8 mouse cellular contexts compared by ENCODE assay signal in genomic region chr7:84355619-84356570, GRCm38 (mm10). TPM values are rescaled to one million over a fixed set of nuclear protein-coding genes. Genes with fewer than 3 reads are reported as not detected.
A peak's percentile ranks its signal among the peaks of the same experiment; 100 is the strongest.
DNase-seq lines count a peak whose midpoint lies in the region; ATAC-seq and TF ChIP-seq lines count a peak whose summit lies in the region.

No protein-coding gene starts in this region.

- no peak overlapping the region for H3ac ChIP-seq in C2C12 (ENCODE audit: control insufficient read depth, insufficient read length, low read depth)

- H3K79me3 ChIP-seq in C2C12 (ENCODE audit: low read depth), result no peaks in the 10 kb centered on the region

- peak; percentile 67 for ATAC-seq in kidney, postnatal 0 days (replicated peaks; ENCODE audit: low FRiP score, low read depth)
- ATAC-seq in liver, embryonic 14.5 days (ENCODE audit: insufficient read depth), result no peak
- ATAC-seq in neural tube, embryonic 11.5 days (ENCODE audit: insufficient read depth, low FRiP score, low TSS enrichment), result no peak

- TF ChIP-seq CTCF in C2C12 (IDR thresholded peaks at IDR 0.05; ENCODE audit: control insufficient read depth, insufficient read depth, insufficient read length), result peak; percentile 2
- peak; percentile 84 for TF ChIP-seq CTCF in kidney, postnatal 0 days (IDR thresholded peaks at IDR 0.05; ENCODE audit: low read depth)
- peak; percentile 51 for TF ChIP-seq CTCF in liver, embryonic 14.5 days (IDR thresholded peaks at IDR 0.05; ENCODE audit: low read depth)

- WGBS in kidney, postnatal 0 days, result 54% methylated on average over 10 of the region's 10 CpGs
- 53% methylated on average over 10 of the region's 10 CpGs for WGBS in liver, embryonic 14.5 days (ENCODE audit: insufficient replicate concordance)
- WGBS in neural tube, embryonic 11.5 days, result 79% methylated on average over 10 of the region's 10 CpGs

- H3K4me2 ChIP-seq in kidney, postnatal 0 days (ENCODE audit: low read length), result no peak overlapping the region
- H3K4me2 ChIP-seq in liver, embryonic 14.5 days (ENCODE audit: low read depth), result no peak overlapping the region
- H3K4me2 ChIP-seq in neural tube, embryonic 11.5 days (ENCODE audit: low read depth), result no peak overlapping the region

- H3K4me1 ChIP-seq in kidney, postnatal 0 days (replicated peaks; ENCODE audit: insufficient read depth, low read length), result no peaks in the 10 kb centered on the region
- no peaks in the 10 kb centered on the region for H3K4me1 ChIP-seq in liver, embryonic 14.5 days (replicated peaks; ENCODE audit: control insufficient read depth in 2 of 2, insufficient read depth in 2 of 2, low read length in 1 of 2)
- H3K4me1 ChIP-seq in neural tube, embryonic 11.5 days (ENCODE audit: control insufficient read depth, insufficient read depth, low read length), result no peaks in the 10 kb centered on the region

- no peaks in the 10 kb centered on the region for H3K27me3 ChIP-seq in C2C12 (ENCODE audit: control insufficient read depth, insufficient read depth, insufficient read length)
- no peaks in the 10 kb centered on the region for H3K27me3 ChIP-seq in kidney, postnatal 0 days (ENCODE audit: insufficient read depth, low read length)
- no peaks in the 10 kb centered on the region for H3K27me3 ChIP-seq in liver, embryonic 14.5 days (ENCODE audit: control insufficient read depth, insufficient read depth, low read length)
- H3K27me3 ChIP-seq in neural tube, embryonic 11.5 days (ENCODE audit: control insufficient read depth, insufficient read depth, low read length), result no peaks in the 10 kb centered on the region

- no peak overlapping the region for H3K27ac ChIP-seq in kidney, postnatal 0 days
- H3K27ac ChIP-seq in liver, embryonic 14.5 days, result no peak overlapping the region
- H3K27ac ChIP-seq in neural tube, embryonic 11.5 days (ENCODE audit: low read depth, low read length), result no peak overlapping the region

- H3K79me2 ChIP-seq in C2C12 (ENCODE audit: control insufficient read depth, insufficient read depth), result no peaks in the 10 kb centered on the region

- H3K36me3 ChIP-seq in C2C12 (ENCODE audit: control insufficient read depth, insufficient read depth), result no peaks in the 10 kb centered on the region
- no peaks in the 10 kb centered on the region for H3K36me3 ChIP-seq in kidney, postnatal 0 days (ENCODE audit: insufficient read depth, low read length)
- no peaks in the 10 kb centered on the region for H3K36me3 ChIP-seq in liver, embryonic 14.5 days (replicated peaks; ENCODE audit: control insufficient read depth, insufficient read depth, low read depth)
- H3K36me3 ChIP-seq in neural tube, embryonic 11.5 days (ENCODE audit: control insufficient read depth, insufficient read depth, low read length), result no peaks in the 10 kb centered on the region

- peak; percentile 77 for DNase-seq in Muller cell, postnatal 12 days (ENCODE audit: inconsistent ontology term)
- peak; percentile 45 for DNase-seq in cerebellum, adult 8-10 months
- peak; percentile 52 to 62 for DNase-seq in frontal cortex, postnatal 10 days (ENCODE audit: low spot score in 2 of 2)
- DNase-seq in kidney, postnatal 0 days (ENCODE audit: low spot score), result peak; percentile 83
- DNase-seq in liver, embryonic 14.5 days (ENCODE audit: low read depth in 3 of 3, low spot score in 3 of 3), result no peak
- peak; percentile 37 for DNase-seq in neural tube, embryonic 11.5 days (ENCODE audit: low spot score)
- peak; percentile 15 for DNase-seq in yolk sac, embryonic 10.5 days (ENCODE audit: low spot score)

- H3K9me3 ChIP-seq in kidney, postnatal 0 days (replicated peaks; ENCODE audit: low read length), result no peaks in the 10 kb centered on the region
- no peaks in the 10 kb centered on the region for H3K9me3 ChIP-seq in liver, embryonic 14.5 days (ENCODE audit: control insufficient read depth, low read length)
- no peaks in the 10 kb centered on the region for H3K9me3 ChIP-seq in neural tube, embryonic 11.5 days (ENCODE audit: control insufficient read depth, low read length)

- no peak for TF ChIP-seq EP300 in liver, embryonic 14.5 days (IDR thresholded peaks at IDR 0.05; ENCODE audit: low read depth)

- H3K9ac ChIP-seq in kidney, postnatal 0 days (ENCODE audit: low read depth, low read length), result no peak overlapping the region
- no peak overlapping the region for H3K9ac ChIP-seq in liver, embryonic 14.5 days (replicated peaks)
- H3K9ac ChIP-seq in neural tube, embryonic 11.5 days (ENCODE audit: low read length), result no peak overlapping the region

- no peak overlapping the region for H3K4me3 ChIP-seq in C2C12 (ENCODE audit: insufficient read depth, poor library complexity, severe bottlenecking)
- no peak overlapping the region for H3K4me3 ChIP-seq in kidney, postnatal 0 days (replicated peaks; ENCODE audit: low read depth, low read length)
- no peak overlapping the region for H3K4me3 ChIP-seq in liver, embryonic 14.5 days (ENCODE audit: insufficient read depth in 1 of 2, low read depth in 2 of 2, low read length in 2 of 2)
- no peak overlapping the region for H3K4me3 ChIP-seq in neural tube, embryonic 11.5 days (ENCODE audit: low read depth, low read length)

TF ChIP-seq in C2C12, 6 proteins besides CTCF, POLR2A, EP300 and RAD21:
- TF ChIP-seq MAX (IDR thresholded peaks at IDR 0.05) (no peak), FOSL1 (IDR thresholded peaks at IDR 0.05; ENCODE audit: insufficient read depth, low read length, poor library complexity, severe bottlenecking) (no peak), CEBPB (IDR thresholded peaks at IDR 0.05; ENCODE audit: low read depth) (no peak), MYOG (IDR thresholded peaks at IDR 0.05; ENCODE audit: control insufficient read depth, extremely low read depth, insufficient read length) (no peak), MYOD1 (IDR thresholded peaks at IDR 0.05; ENCODE audit: control insufficient read depth, insufficient read length, low read depth) (no peak), USF1 (IDR thresholded peaks at IDR 0.05; ENCODE audit: low read depth) (no peak)

RNA-seq across cellular contexts. Expression of gene Arnt2, which starts 54.1 kb away (rescaled TPM):
- polyA plus RNA-seq in C2C12 (2012; fragmentation: generic; extraction: Trizol), result 3.6 TPM
- 8.3 and 8.4 TPM in 2 replicates for polyA plus RNA-seq in kidney, postnatal 0 days (2015; fragmentation: Nextera tagmentation; extraction: Ambion mirVana)
- 0.16 and 0.22 TPM in 2 replicates for polyA plus RNA-seq in liver, embryonic 14.5 days (2012; rRNA removed)
- polyA plus RNA-seq in liver, embryonic 14.5 days (2014; fragmentation: Nextera tagmentation; extraction: Ambion mirVana), result 0.39 TPM in 1 of 2 replicates, not detected in the other
- polyA plus RNA-seq in neural tube, embryonic 11.5 days (2014; fragmentation: Nextera tagmentation; extraction: Ambion mirVana), result 30.7 and 30.9 TPM in 2 replicates

Comparison
In these comparisons a context has a peak if more than half of its experiments do, and no peak if none do; other contexts are left out.
1. CTCF ChIP-seq: peak in every context shown above with its lines; median percentile 84 in kidney, postnatal 0 days; 51 in liver, embryonic 14.5 days; 2 in C2C12.
2. DNase-seq: peak in Muller cell, postnatal 12 days (single experiment), cerebellum, adult 8-10 months (single experiment), frontal cortex, postnatal 10 days (2 of 2), kidney, postnatal 0 days (single experiment), neural tube, embryonic 11.5 days (single experiment) and yolk sac, embryonic 10.5 days (single experiment); none in liver, embryonic 14.5 days (0 of 3).